Mouse (Mus musculus) liver, embryonic 14.5 days (tissue): ENCODE data around the gene Dock1.

Experiments used
- CTCF ChIP-seq: IDR thresholded peaks from 2 replicates; pipeline ENCODE4 v1.5.1; 2016; ENCODE audit warnings: antibody characterized with exemption, low read depth, control low read depth
- EP300 ChIP-seq: IDR thresholded peaks from 2 replicates; pipeline ENCODE4 v1.6.1; 2016; ENCODE audit warnings: antibody characterized with exemption, low read depth

DNA sequence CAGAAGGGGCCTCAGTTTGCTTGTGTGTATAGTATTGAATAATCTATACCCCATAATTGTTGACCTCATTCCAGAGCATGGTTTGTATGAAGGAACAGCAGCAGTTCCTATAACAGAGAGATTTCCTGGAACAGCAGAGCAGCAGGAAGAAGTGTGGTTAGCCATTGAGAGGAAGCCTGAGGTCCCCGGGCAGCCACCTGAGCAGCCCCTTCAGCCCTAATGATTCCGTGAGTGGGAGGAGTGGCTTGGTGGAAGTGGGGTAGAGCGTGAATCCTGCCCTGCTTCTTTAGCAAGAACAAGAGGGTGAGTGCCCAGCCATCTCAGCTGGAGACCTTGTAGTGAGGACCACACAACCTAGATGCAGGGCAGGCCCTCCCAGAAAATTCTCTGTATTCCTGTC is 398.4 kb downstream of the Dock1 start:
- TF ChIP-seq CTCF (no peak), EP300 (no peak)
